Mouse (Mus musculus) right cerebral cortex, postnatal 36 days (tissue): ENCODE results near the gene Fzd4.

Experiments used
- DNase-seq, 2 experiments: peaks; one replicate each; pipeline ENCODE4 v3.0.0; 2022; ENCODE audit warnings: low spot score in 2 of 2, mixed read lengths in 1 of 2

Fzd4 gene

DNA sequence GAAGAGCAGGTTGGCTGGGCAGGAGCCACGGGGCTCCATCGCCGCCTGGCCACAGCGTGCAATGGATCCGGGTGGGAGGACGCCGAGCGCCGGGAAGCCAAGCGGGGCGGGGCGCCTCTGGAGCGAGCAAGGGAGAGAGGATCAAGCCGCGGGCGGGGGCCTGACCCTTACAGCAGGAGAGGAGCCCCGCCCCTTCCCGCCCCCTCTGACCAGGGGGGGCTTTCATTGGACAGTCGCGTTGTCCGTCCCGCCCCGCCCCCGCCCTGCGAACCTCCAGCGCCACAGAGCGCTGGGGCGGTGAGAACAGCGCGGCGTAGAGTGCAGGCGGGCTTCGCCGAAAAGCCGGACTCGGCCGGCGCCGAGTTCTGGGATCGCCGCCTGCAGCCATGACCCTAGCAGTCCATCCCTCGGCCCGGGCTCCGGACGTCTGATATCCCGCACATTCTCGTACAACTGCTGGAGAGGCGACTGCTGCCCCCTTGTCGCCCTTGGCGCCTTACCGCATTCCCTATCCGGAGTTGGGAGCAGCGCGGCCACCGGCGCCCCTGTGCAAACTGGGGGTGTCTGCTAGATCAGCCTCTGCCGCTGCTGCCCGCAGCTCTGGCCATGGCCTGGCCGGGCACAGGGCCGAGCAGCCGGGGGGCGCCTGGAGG, at the start of gene Fzd4, which contains the start of gene Tmem135:
Gene Fzd4, plus strand, starts transcription at position 275 of the 653 bp plus-strand sequence.
Gene Tmem135, minus strand, starts transcription at position 142 of the 653 bp plus-strand sequence.
- DNase-seq: peak; percentile 88

GRCm38 (mm10) chr7:89355519-89356255, 48.5 kb upstream of the Fzd4 start:
- no peak for DNase-seq

DNA sequence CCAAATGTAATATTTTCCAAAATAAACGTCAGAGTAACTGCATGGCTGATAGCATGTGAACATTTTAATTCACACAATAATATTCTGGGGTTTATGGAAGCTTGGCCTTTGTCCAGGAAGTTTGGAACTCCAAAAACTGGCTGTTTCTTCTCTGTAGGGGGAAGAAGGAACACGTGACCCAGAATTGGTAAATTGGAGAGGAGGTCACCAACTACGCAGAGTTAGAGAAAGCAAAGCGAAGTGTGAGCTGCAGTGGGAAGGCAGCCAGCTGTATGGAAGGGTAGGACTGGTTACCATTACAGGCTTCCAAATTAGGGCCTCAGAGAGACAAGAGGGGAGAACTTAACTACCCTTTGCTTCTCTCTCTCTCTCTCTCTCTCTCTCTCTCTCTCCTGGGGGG, 47.8 kb upstream of the Fzd4 start:
- DNase-seq: no peak

DNA sequence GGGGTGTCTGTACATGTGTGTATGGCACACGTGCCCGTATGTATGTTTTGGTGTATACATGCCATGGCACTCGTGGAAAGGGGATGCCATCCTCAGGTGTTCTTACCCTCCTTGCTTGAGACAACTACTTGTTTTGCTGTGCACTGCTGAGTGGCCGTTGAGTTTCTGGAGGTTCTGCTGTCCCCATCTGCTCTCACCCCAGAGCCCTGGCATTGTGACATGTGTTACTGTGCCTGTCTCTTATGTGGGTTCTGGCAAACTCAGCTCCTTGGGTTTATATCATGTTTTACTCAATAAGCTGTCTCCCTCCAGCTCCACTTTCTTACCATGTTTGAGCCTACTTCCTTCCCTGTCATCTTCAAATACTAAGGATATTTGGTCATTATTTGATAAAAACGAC, 40.2 kb upstream of the Fzd4 start:
- DNase-seq: no peak

DNA sequence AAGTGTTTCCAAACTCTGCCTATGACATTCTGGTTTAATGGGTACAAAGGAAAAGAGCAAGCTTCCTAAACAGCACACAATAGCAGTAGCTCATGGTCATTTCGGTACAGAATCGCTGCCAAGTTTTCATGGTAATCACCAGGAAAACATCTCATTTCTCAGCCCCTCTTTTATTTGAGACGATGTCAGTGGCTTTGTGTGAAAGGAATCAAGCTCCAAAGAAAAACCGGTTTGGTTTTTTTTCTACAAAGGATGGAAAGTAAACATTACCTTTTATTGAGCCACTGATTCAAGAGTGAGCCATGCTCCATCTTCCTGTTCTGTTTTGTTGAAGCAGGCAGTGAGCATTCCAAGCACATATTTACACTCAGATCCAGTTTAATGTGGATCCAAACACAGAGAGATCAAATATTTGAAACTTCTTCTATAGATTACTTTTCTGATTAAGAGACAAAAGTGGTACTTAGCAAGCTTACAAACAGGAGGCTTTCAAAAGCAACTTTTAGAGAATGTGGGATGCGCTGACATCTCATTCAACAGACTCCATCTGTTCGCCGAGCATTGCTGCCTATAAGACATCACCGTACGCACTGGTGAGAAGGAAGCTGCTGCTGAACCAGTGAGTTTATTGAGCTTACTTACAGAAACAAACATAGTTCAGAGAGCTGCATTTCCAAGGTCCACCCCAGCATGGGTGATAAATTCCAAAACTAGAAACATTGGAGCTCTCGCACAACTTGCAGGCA, 38.8 kb upstream of the Fzd4 start:
- peak; percentile 9 to 12 for DNase-seq

- DNase-seq: no peak
These were observed 36.5 kb upstream of the Fzd4 start for GRCm38 (mm10) chr7:89367643-89368042.

GRCm38 (mm10) chr7:89370086-89370485, 34.1 kb upstream of the Fzd4 start:
- no peak for DNase-seq

- no peak for DNase-seq
These were observed 33.2 kb upstream of the Fzd4 start for GRCm38 (mm10) chr7:89370917-89371316.

DNA sequence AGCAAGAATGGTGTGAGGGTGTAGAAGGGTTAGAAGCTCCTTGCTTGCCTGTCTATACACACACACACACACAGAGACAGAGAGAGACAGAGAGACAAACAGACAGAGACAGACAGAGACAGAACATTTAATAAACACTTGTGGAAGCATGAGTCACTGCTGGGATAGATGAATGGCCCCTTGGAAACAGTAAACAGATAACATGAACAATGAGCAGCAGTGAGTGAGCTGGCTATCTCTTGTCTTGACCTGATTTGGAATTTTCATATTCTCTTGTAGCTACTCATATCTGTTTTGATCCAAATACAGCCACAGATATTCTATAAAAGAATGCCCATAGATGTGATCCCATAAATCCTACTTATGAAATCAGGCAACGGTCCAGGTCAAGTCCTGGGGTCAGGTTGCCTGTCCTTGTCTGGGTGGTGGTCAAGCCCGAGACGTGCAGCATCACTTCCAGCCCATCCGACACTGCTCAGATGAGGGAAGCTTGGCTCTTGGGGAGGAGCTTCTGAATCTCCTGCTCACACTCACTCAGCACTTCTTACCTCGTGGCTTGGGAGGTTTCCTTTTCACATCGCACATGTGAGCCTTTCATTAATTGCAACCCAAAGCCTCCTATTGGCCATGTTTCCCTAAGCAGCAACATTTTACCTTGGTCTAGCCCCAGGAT, 32.4 kb upstream of the Fzd4 start:
- no peak for DNase-seq

- DNase-seq: no peak
These were observed 23.0 kb upstream of the Fzd4 start for GRCm38 (mm10) chr7:89380935-89381705.

DNA sequence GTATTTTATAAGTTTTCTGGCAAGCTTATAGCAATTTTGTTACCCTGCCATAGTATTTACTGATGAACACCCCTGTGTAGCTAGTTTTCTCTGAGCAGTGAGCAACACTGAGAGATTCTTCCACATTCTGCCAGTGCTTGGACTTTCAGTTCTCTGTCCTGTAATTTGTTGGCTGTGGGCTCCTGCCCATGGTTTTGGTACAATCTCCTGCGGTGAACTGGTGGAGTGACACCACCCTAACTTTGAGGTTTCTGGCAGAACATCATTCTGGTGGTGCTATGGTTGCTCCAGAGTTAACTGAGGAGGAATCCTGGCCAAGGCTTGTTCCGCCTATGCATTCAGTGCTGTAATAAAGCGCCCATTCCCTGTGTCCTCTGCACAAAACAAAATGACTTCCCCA, 21.3 kb upstream of the Fzd4 start:
- no peak for DNase-seq

- no peak for DNase-seq
These were observed 15.2 kb upstream of the Fzd4 start for GRCm38 (mm10) chr7:89388981-89389380.

DNA sequence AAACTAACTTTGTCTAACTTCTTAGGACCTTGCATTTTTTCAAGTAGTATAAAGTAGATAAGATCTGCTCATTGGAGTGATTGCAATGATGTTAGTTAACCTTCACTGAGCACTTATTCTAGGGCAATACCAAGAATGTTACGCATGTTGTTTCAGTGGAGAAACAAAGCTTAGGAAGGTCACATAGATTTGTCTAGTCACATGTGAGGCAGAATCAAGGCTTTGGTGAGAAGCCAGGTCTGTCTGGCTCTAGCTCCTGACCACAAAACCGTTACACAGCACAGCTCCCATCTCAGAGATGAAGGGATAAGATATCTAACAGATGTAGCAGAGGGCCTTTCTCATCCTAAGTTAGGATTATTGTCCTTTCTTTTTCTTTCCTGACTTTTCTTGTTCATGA, 13.5 kb upstream of the Fzd4 start:
- DNase-seq: no peak

DNA sequence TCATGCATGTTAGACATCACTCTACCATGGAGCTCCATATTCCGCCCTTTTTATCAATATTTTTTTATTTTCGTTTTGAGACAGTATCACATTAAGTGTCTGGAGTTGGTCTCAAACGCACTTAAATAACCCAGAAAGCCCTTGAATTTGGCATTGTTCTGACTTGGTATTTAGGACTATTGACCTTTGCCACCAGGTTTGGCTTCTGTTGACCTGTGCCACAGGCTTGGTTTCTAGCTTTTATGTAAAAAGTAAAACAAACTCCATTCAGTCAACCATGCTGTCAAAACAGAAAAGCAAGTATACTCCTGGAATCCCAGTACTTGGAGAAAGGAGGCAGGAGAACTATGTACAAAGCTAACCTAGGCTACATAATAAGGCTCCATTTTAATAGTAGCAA, 12.9 kb upstream of the Fzd4 start:
- no peak for DNase-seq

GRCm38 (mm10) chr7:89391831-89392230, 12.3 kb upstream of the Fzd4 start:
- no peak for DNase-seq

DNA sequence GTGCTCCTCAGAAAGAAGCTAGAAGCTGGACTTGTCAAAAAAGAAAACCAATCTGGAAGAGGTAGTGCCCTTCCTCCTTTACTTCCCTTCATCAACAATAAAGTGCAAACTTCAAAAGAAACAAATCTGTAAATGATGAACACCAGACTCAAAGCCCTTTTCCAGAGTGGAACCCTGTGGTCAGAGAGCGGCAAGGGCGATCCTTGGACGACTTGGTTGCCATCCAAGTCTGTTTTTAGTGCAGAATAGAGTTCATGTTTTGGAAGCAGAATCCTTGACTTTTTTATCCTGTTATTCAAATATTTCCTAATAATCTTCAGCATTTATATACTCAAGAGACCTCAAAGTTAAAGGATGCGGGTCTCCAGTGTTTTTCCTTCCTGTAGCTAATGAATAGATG, 11.8 kb upstream of the Fzd4 start:
- DNase-seq: no peak

DNA sequence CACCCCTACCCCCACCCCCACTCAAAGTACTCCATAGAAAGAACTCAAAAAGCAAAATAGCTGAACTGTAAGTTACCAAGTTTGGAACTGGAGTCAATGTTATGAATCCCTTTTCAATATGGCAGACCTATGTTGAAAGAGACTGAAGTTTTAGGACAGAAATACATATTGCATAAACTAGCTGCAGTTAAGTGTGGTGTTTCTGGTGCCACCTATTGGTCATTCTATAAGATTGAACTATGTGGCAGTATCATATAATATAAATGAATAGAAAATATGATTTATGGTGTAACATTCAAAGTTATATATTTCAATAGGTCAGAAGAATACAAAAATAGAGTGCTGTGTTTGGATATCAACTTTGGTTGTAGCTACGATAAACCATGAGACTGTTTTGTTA, 11.3 kb upstream of the Fzd4 start:
- no peak for DNase-seq

DNA sequence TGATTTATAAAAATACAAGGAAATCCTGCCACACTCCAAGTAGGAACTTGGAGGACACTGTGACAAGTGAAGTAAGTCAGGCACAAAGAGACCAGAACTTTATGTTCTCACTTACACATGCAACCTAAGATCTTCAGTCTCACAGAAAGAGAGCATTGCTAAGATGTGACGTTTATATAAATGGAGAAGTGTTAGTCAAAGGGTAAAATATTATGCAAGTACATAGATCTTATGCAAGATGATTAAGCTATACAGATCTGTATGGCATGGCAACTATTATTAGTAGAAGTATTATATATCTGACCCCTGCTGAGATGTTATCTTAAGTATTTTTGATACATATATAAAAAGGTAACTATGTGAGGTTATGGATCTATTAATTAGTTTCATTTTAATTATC, 8.8 kb upstream of the Fzd4 start:
- DNase-seq: no peak

- no peak for DNase-seq
These were observed 7.8 kb upstream of the Fzd4 start for GRCm38 (mm10) chr7:89396386-89396785.

DNA sequence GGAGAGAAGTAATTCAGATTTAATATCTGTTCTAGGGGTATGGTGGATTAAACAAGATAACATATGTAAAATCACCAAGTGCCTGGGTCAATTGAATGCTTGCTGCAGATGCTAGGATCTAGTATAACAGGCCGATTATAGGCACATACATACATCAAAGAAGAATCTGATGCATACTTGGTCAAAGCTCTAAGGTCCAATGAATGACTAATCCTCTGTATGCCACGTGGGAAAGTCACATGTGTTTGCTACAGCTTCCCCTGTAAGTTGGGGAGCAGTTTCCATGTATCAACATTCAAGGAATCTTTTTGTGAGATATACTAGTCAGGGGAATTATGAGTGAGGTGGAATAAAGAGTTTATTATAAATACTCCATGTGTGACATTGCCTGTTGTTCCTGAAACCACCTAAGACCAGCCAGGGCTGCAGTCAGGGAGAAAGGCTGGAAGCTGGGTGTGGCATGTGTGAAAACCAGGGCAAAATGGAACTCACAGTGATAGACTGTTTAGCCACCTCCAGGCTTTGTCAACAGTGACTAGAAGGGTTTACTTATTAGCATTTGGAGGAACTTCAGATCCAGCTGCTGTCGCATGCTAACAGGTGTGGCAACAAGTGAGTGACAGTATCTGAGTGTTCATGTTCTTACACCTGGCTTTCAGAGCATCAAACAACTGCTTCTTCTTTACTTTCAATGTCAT, 6.2 kb upstream of the Fzd4 start:
- DNase-seq: no peak

GRCm38 (mm10) chr7:89400721-89401120, 3.4 kb upstream of the Fzd4 start:
- no peak for DNase-seq
